Mouse (Mus musculus): ENCODE measurements around the gene Abhd8. TPM values are rescaled to one million over a fixed set of nuclear protein-coding genes. Genes with fewer than 3 reads are reported as not detected.

Gene Abhd8
- total RNA-seq (2022) = 10 to 100 TPM; 85.3 to 96.2 (median 92.1) TPM

- DNase-seq = peak; percentile 97
Observed at GRCm38 (mm10) chr8:71463188-71464033, at the start of gene Abhd8. Abhd8 (minus strand) TSS chr8:71463655.

GRCm38 (mm10) chr8:71511644-71512043 lies 48.2 kb upstream of the Abhd8 start, which contains the start of gene Plvap:
Plvap (minus strand) TSS chr8:71511752.
- DNase-seq = no peak

GRCm38 (mm10) chr8:71509316-71509715 lies 45.9 kb upstream of the Abhd8 start:
- DNase-seq = no peak

GRCm38 (mm10) chr8:71507589-71508104 lies 44.2 kb upstream of the Abhd8 start:
- peak; percentile 61 for DNase-seq

DNA sequence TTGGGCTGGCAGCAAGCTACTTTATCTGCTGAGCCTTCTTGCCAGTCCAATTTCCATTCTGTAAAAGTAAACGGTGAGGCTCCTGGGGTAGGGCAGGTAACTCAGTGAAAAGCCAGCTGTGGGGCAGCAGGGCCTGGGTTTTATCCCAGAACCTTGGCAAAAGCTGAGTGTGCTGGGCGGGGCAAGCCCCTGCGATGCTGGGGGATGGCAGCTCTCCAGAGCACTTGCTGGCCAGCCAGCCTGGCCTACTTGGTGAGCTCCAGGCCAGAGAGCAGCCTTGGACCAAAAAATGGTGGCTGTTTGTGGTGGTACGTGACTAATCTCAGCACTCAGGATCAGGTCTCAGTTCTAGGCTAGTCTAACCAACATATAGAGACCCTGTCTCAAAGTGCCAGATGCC lies 42.5 kb upstream of the Abhd8 start:
- DNase-seq = no peak

DNA sequence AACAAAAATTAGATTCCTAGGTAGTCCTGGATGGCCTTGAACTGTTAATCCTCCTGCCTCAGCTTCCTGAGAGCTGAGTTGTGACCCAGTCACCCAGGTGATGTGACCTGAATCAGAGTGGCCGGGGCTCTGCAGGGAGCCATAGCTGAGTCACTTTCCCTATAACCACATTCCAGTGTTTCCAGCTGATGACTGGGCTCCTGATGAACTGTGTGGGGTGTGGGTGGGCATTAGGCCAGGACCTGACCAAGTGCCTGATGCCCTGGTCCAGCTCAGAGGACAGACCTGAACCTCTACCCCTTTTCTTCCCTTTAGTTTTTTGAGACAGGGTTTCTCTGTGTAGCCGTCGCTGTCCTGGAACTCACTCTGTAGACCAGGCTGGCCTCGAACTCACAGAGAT lies 41.9 kb upstream of the Abhd8 start:
- no peak for DNase-seq

GRCm38 (mm10) chr8:71504349-71504748 lies 40.9 kb upstream of the Abhd8 start:
- no peak for DNase-seq

DNA sequence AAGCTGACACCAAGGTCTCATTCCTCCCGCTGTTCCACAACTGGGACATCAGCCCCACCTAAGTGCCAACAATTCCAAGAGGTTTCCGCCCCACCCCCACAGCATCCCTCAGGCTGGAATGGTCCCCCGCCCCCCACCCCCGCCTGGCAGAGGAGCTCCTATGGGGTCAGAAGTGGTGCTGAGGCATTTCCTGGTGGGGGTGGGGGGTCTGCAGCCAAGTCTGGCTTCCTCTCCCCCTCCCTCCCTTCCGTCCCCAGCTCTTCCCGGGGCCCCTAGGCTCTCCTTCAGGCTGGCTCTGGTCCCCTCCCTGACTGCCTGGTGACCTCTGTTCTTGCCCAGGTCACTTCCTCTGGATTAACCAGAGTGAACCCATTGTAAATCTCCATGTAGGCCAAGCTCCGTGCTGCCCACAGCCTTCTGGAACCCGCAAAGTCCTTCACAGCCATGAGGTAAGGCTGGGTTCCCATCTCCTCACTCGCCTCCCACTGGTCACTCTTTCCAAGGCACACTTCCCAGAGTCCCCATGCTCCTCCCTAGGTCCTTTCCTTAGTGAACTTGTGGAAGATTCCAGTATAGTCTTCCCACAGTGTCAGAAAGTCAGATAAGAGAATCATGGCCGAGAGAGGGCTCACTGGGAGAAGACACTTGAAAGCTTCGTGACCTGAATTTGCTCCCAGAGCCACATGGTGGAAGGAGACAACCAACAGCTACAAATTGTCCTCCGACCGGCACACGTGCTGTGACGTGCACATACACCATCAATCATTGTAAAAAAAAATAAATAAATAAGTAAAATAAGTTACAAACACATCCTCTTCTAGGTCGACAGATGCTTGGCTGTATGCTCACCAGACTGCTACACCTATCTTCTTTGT lies 35.6 kb upstream of the Abhd8 start:
- DNase-seq = no peak

GRCm38 (mm10) chr8:71497881-71498501 lies 34.5 kb upstream of the Abhd8 start:
- DNase-seq = no peak

DNA sequence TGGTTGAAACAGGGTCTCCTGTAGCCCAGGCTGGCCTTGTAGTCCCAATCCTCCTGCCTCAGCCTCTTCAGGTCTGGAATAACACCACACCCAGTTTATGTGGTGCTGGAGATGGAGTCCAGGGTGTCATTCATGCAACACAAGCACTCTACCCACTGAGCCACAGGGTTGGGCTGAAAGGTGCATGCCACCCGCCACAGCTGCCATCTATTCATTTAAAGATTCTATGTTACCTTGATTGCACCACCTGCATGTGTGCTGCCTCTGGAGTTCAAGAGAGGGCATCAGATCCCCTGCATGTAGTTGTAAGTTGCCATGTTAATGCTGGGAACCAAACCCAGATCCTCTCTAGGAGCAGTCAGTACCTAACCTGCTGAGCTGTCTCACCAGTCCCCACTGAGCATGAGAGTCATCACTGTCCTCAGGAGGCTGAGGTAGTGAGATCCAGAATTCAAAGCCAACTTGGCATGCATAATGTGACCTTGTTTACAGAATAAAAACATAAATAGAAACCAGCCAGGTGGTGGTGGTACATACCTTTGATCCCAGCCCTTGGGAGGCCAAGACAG lies 33.7 kb upstream of the Abhd8 start:
- DNase-seq = no peak

DNA sequence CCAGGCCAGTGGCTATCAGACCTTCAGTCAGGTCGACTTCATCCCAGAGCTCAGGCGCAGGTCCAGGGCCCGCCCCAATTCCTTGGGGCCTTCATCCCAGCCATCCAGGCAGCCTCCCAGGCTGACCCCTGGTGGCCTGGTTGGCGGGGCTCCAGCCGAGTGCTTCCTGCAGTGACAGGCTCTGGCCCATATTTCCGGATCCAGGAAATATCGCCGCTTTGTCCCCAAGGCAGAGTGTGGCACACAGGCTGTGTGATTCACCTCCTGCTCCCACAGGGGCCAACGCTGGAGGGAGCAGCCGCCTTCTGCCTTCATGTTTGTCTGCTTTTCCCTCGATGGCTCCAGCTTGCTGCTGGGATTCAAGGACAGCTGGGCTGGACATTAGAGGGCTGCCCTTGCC lies 33.0 kb upstream of the Abhd8 start:
- peak; percentile 96 for DNase-seq

DNA sequence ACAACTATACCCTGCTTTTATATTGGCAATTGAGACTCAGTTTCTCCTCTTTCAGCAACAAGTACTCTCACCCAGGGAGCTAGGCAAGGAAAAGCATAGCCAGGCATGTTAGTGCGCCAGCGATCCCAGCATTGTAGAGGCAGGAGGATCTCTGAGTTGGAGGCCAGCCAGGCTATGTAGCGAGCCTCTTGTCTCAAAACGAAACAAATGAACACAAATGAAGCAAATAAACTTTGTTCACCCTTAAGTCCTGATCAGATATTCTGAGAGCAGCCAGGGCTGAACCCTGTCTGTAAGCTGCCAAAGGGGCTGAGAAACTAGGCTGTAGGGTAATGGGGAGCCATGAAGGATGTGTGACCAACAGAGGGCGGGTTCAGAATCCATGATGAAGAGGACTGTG lies 32.4 kb upstream of the Abhd8 start:
- no peak for DNase-seq

DNA sequence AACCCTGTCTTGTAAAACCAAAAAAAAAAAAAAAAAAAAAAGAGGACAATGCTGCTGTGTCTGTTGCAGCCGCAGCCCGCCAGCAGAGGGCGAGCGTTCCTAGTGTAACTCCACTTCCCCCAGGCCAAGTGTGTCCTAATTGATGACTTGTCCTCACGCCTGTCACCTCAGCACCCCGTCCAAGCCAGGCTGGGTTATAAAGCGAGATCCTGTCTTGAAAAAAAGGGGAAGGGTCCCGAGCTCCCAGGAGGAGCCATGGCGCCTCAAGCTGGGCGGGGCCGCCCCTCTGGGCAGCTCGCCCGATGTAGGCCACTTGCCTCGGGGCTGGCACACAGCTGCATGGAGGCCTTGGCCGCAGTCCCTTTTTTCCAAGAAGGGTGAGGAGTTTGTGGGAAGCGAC lies 31.6 kb upstream of the Abhd8 start:
- DNase-seq = peak; percentile 80

DNA sequence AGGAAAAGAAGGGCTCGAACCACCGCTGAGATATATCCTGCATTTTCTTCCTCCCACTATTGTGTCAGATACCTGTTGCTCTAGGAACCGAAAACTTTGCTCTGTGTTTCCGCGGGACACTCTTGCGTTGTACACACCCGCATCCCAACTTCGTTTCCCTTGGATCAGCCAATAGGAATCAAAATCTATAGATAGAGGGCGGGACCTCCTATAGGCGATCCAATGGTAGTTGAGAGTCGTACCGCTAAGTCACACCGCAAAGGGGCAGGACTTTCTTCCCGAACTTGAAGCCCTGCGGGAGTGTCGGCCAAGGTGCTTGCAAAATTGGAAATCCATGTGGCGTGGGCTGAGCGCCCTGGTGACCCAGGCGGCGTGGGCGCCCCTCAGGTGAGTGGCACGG lies 25.0 kb upstream of the Abhd8 start:
- DNase-seq = peak; percentile 87

DNA sequence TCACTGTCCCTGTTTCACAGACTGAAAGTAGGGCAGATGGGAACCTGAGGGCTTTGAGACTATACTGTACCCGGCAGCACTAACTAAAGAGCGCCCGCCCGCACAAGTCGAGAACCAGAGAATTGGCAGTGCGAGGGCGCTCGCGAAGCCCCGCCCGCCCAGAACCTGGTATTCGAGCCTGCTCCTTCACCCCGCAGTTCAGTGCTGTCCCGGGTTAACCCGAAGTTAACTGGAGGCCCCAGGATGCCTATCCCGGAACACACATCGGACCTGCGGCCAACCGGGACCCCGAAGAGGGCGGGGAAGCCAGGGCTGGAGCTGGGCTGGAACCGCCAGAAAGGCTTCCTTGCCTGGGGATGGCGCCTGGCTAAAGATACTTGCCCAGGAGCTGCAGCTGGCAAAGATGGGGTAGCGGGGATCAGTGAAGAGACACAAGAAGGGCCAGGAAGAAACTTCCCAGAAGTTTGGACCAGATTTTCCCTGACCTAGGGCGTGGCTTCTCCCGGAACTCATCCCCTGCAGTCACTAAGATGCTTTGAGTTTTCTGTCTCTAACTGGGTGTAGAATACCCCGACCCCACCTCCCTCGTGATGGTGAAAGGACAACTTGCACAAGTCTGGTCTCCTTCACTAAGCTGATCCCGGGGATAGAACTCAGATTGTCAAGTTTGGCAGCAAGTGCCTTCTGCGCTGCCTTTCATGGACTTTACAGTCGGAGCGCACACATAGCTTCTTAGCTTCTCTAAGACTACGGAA lies 24.4 kb upstream of the Abhd8 start, which contains the start of gene Gtpbp3:
Gene Gtpbp3 (plus strand): TSS at position 413 of the 755 bp plus-strand sequence.
- DNase-seq = peak; percentile 73

GRCm38 (mm10) chr8:71486136-71486529 lies 22.7 kb upstream of the Abhd8 start:
- DNase-seq = no peak

DNA sequence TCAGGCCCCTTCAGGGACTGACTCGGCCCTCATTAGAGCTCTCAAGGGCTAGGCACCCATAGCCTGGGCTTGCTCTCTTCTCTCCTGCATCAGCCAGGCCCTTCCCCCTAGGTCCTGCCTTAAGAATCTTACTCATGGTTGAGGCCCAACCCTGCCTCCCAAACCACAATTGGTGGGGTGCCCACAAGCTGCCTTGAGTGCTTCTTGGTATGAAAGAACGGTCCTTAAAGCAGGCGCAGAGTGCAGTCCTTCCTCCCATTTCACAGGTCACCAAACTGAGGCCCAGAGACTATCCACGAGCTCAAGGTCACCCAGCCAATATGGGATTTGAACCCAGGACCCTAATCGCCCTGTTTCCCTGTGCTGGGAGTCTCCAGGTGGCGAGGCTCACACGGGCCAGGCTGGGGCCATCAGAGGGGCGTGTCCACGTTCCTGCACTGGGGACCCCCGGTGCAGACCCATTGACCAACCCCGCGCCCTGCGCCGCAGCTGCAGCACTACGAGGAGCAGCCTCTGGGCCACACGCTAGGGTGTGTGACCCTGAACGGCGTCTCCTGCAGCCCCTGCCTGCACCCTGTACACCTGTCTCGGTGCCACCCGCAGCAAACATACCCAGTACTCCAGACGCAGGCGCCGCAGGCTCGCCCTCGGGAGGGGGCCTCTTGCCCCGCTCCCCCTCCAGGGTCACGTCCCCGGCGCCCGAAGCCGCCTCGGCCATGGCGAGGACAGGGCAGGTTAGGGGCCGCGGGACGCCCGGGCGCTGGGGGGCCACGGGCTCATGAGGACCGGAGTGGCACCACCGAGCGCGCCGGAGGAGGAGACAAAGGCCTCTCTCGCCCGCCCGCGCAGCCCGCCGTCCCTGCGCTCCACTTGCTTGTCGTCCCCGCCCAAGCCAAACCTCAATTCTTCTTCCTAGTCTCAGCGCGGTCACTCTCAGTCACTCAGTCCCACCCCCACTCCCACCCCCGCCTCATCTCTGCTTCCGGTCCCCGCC lies 22.0 kb upstream of the Abhd8 start, which contains the start of gene Ano8:
Gene Ano8 (minus strand): TSS at position 822 of the 994 bp plus-strand sequence.
- DNase-seq = peak; percentile 76

GRCm38 (mm10) chr8:71484736-71485135 lies 21.3 kb upstream of the Abhd8 start:
- DNase-seq = no peak

GRCm38 (mm10) chr8:71483932-71484331 lies 20.5 kb upstream of the Abhd8 start:
- DNase-seq = no peak

DNA sequence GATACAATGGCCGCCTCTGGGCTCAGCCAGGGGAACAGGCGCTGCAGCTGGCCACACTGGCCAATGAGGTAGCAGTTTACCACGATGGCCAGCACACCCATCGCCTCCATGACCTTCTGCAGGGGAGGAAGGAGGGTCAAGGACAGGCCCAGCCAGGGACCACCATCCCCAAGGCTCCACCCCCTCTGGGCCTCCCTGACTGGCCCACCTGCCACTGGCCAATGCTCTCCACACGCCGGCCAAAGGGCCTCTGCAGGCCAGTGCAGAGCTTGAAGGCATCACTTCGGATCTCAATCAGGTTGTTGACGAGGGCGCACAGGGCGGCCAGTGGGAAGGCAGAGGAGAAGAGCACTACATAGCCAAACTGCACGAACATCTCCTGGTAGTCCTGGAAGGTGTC lies 15.5 kb upstream of the Abhd8 start:
- peak; percentile 14 for DNase-seq

Measured in adrenal gland, adult 8-10 months (tissue).